Mouse (Mus musculus) liver (tissue): ENCODE measurements around the gene Prep.

Experiments
- DNase-seq: peaks from one replicate; pipeline ENCODE4 v3.0.0-alpha.2; 2020; ENCODE audit warnings: mixed read lengths

Prep gene

DNA sequence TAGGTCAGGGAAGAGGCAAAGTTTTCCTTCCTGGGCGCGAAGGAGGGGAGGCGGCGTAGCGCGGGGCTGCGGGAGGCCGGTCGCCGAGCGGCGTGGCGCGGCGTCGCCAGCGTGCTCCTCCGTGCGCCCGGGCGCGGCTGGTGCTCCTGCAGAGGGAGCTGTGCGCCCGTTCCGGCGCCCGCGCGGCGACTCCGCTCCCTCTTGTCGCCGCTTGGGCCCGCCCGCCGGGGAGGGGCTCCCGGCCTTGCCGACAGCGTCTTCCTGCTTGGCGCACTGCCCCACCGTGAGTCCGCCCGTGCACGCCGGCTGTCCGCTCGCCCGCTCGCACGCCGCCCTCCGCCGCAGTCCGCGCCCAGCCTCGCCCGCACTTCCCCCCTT, at the start of gene Prep:
Prep (plus strand) TSS at position 273 of the 378 bp plus-strand sequence.
- peak; percentile 90 for DNase-seq

DNA sequence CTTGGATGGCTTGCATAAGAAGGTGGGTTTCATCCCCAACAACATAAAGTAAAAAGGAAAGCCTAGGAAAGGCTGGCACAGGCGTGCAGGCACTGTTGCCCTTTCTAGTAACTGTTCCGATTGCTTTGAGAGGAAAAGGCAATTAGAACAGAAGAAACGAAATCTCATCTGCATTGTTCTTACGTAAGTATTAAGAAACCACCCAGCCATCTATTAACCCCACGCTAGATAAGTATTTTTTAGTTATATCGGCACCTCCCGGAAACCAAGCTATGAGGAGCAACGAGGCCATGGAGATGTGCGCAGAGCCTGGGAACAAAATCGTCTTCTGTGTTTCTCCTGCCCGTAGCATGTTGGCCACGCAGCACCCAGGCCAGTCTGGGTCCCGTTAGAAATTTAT, 49.7 kb upstream of the Prep start:
- DNase-seq, result no peak

DNA sequence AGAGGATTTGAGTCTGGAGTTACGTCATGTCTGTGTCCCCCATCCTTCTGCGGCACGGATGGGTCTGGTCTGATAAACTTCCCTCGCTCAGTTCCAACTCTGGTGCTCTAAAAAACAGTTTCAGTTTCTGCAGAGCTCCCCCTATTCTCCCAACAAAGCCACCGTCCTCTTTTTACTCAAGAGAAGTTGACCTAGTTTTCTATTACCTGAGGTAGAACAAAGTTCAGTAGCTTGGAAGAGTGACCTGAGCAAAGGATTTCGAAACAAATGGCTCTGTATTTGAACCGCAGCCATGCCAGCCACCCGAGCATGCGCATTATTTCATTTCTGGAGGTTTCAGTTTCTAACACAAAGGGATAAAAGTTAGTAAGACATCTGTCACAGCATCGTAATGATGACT, 49.2 kb upstream of the Prep start:
- no peak for DNase-seq

- no peak for DNase-seq
These were observed 47.6 kb upstream of the Prep start for GRCm38 (mm10) chr10:45019418-45019817.

GRCm38 (mm10) chr10:45019849-45020248, 47.2 kb upstream of the Prep start:
- DNase-seq, result no peak

DNA sequence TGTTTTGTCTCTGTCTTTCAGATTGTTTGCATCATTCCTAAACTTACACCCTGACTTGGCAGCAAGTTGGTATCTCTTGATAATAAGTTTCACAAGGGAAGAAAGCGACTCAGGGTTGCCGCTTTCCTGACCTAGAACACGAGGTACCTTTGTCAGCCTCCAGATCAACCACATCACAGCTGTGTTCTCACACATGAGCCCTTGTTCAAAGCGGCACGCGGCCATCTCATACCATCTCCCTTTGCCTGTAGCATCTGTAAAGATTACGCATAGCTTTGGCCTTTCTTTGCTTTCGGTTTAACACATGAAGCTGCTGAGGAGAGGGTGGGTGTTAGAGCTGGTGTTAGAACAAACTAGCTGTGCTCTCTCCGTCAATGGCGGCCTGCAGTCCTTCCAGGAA, 46.7 kb upstream of the Prep start:
- DNase-seq, result no peak

DNA sequence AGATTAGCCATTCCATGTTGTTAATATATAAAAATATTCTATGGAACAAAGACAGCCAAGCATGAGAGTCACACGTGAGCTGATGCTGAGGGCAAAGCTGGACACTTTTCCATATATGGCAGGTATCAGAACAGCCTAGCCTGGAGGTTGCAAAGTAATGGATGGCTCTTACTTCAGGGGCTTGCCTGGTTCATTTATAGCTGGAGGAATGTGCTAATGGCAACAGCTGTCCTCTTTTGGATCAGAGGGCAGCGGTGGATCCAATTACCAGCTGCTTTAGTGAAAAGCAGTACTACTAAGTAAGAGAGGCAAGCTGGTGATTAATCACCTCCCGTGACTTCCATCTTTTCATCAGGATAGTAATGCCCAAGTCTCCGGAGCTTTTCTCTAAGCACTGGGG, 41.8 kb upstream of the Prep start:
- no peak for DNase-seq

- DNase-seq, result no peak
These were observed 40.1 kb upstream of the Prep start for GRCm38 (mm10) chr10:45026935-45027334.

GRCm38 (mm10) chr10:45045268-45045928, 21.6 kb upstream of the Prep start:
- DNase-seq, result peak; percentile 80

GRCm38 (mm10) chr10:45048158-45048557, 18.8 kb upstream of the Prep start:
- peak; percentile 28 for DNase-seq

DNA sequence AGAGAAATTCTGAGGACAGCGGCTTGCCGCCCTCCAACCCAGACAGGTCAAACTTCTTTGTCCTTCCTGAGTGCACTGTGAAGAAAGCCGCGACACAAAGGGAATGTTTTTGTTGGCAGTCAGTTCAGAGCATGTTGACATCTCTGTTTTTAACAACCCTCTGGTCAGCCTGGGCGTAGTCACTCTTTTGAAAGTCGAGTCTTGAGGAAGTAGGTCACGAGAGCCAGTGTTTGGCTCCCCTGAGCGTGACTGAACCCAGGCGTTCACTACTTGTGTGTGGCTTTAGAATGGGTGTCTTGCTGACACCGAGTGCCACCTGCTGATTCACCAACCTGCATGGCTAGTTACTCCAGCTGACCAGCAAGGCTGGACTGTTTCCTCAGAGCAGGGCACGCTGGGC, 18.4 kb upstream of the Prep start:
- no peak for DNase-seq

DNA sequence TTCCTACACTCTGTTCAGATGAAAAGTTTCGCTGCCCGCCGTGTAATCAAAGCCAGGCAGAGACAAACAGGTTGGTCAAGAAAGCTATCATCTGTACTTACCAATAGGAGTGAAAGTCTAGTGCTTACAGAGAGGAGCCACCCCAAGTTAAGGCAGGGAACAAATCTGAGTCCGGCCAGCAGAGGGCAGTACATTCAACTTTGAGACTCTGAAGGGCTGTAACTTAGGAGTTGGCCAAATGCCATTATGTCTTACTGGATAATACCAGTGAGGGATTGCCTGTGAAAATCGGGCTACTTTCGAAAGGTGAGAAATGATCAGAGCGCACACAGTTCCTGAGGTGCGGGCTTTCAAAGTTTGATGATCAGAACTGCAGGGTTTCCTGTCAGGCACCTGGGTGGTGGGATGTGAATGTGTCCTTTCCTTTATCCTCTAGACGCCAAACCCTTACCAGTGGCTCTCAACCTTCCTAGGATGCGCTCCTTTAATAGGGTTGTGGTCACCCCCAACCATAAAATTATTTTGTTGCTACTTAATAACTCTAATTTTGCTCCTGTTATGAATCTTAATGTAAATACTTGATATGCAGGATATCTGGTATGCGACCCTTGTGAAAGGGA, 15.8 kb upstream of the Prep start:
- DNase-seq, result peak; percentile 78

GRCm38 (mm10) chr10:45058361-45058760, 8.6 kb upstream of the Prep start:
- no peak for DNase-seq

DNA sequence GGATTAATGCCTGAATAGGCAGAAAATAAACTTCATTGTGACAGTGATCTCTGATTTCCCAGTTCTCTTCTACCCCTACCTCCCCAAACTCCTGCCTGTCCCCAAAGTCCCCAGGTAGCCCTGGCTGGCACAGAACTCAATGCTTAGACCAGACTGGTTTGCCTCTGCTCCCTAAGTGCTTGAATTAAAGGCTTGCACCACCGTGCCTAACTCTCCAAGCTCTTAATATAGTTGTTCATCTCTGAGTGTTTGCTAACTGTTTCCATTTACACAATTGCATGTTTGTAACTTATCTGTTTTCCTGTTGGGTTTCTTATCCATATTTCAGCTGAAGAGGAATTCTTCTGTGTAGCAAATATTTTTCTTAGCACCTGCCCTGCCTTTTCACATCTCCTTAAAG, 6.2 kb upstream of the Prep start:
- DNase-seq, result no peak

- peak; percentile 52 for DNase-seq
These were observed 672 bp upstream of the Prep start for GRCm38 (mm10) chr10:45066131-45066930.

DNA sequence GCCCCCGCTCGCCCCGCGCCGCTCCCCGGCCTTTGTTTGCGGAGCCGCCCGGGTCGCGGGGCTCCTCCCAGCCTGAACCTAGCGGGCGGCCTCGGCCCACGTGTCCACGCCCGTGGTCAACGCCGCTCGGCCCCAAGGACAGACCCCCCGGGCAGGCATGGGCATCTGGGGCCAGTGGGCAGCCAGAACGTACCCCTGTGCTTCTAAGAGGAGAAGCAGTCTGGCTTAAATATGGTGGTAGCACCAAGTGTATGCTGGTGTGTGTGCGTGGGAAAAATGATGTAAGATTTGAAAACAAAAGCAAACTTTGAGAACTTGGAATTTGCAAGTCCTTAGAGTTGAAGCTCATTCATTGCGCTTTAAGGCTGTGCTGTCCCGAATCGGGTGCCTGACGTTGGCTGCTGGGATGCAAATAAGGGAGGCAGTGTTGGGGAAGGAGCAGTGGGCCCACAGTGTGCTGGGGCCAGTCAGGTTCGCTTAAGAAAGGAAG, 478 bp downstream of the Prep start:
- DNase-seq, result peak; percentile 42

GRCm38 (mm10) chr10:45069557-45069956, 2.6 kb downstream of the Prep start:
- peak; percentile 49 for DNase-seq

DNA sequence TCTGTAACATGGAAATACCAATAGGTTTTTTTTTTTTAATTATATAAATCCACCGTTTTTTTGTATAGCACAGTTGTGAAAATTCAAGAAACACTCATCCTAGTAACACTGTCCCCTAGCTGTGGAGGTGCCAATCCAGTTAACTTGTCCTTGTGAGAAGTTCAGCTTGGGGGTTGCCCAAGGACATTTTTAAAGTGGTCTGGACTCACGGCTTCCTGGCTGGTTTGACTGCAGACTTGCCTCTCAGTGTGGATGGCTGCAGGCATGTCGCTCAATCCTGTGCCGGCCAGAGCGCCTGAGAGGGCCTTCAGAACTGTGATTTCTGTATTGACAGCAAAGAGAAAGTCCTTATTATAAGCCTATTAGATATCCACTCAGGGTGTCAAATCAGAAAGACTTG, 3.4 kb downstream of the Prep start:
- no peak for DNase-seq

DNA sequence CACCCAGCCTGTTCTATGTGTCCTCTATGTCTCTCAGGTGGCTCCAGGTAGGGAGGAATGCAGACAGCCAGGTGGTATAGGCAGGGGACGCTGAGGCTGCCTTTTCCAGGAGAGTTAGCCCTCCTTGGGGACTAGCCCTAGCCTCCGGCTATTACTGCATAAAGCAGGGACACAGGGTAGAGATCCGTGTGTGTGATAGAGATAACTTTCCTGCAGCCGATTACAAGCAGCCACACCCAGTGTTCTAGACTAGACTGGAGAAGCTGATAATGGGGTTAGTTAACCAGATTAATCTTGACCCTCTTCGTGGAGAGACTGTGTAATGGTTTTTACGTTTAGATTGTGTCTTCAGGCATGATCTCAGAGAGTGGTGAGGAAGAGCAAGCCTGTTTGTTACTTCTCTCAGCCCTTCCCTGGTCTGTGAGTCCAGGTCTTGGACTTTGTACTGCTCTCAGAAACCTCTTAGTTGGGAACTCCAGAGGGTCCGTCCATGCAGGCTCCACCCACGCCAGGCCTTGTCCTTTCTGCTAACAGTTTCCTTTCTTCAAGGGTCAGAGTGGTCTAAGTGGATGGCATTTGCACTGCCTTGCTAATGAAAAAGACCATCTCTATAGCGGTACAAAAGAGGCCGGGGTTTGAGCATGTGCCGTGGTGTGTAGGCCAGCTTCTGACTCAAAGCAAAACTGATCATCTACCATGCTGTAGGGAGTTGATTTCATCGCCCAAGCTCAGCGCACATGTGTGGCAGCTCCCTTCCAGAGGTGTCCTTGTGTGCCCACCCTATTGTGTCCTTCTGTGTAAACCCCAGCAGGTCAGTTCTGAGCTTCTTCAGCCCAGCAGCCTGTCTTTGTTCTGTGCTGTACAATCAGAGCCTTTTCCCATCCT, 4.2 kb downstream of the Prep start:
- DNase-seq, result peak; percentile 28

DNA sequence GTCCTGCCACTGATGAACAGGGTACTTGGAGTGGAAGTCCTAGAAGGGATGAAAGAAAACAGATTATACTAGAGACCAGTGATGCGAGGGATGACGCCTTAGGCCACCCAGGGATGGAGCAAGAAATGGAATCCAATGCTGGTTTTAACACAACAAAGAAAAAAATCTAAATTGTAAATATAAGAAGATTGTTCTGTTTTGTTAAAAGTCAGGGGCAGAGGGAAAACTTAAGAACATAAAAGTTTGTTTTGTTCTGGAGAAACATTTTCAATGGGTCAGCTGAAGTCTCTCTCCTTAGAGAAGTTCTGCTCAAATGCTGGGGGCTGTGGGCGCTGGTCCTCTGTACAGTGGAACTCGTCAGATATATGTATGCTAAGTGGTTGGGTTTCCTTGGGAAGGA, 5.3 kb downstream of the Prep start:
- no peak for DNase-seq

- DNase-seq, result no peak
These were observed 7.5 kb downstream of the Prep start for GRCm38 (mm10) chr10:45074543-45074942.

DNA sequence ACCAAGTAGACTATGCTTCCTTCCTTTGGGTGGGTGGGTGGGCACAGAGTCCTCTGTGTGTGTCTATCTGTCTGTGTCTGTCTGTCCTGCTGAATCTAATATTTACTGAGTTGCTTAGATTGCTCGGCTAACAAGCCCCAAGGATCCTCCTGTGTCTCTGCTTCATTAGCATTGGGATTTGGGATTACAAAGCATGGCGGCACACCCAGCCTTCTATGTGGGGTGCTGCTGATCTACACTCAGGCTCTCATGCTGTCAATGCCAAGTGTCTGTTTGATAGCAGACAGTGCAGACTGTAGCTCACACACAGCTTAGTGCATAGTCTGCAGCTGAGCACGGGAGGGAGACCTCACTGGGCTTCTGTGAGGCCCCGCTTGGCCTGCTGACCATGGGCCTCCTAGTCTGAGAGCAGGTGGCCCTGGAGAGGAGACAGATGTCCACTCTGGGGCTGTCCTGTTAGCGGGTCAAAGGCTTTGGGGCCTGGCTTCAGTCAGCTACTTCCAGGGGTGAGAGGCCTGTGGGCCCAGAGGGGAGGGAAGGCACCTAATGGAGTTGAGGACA, 8.6 kb downstream of the Prep start:
- DNase-seq, result no peak

DNA sequence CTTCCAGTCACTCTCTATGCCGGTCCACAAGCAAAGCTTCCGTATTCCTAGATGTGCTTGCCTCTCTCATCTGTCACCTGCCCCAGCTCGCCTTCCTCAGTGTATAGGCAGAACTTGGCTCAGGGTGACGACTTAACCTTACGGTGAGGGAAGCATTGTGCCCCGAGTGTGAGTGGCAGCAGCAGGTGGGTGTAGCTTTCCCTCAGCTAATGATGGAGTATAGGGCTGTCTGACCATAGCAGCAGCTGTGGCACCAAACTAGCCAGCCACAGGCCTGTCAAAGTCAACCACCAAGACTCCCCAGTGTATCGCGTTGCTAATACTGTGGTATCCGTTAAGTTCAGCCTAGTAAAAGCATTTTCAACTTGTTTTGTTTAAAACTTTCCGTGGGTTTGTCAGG, 9.6 kb downstream of the Prep start:
- DNase-seq, result no peak
